Mouse (Mus musculus) brain, adult 10 weeks (tissue): ENCODE data around the gene Gm14692. TPM values are rescaled to one million over a fixed set of nuclear protein-coding genes. Genes with fewer than 3 reads are reported as not detected.

ENCODE experiments used
- polyA plus RNA-seq: library from polyadenylated mRNA; stranded (reverse); fragments of 350-450 nt; fragmentation: Illumina TruSeq; extraction: RNeasy Lipid Tissue Mini Kit (QIAGEN cat#74804); gene quantifications from one replicate; pipeline ENCODE4 v1.2.3, GENCODE M21; 2015; ENCODE audit warnings: low read depth, low replicate concordance

Gm14692 gene
- polyA plus RNA-seq: not detected

DNA sequence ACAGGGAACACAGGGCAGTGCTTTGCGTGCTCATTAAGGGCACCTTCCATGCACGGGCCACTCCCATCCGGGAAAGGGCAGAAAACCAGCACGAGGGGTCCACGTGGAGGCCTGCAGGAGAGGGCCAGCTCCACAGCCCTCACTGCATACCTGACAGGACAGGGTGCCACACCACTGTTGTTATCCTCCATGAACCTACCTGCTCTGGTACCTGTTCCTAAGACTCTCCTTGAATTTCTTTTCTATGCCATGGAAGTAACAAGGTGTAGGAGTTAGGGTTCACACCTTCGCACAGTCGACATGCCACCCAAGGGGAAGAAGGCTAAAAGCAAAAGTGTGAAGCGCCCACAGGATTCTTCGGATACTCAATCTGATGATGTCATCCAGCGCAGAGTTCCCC lies at the start of gene Gm14692:
Gene Gm14692 (plus strand): TSS at position 301 of the 400 bp plus-strand sequence.

DNA sequence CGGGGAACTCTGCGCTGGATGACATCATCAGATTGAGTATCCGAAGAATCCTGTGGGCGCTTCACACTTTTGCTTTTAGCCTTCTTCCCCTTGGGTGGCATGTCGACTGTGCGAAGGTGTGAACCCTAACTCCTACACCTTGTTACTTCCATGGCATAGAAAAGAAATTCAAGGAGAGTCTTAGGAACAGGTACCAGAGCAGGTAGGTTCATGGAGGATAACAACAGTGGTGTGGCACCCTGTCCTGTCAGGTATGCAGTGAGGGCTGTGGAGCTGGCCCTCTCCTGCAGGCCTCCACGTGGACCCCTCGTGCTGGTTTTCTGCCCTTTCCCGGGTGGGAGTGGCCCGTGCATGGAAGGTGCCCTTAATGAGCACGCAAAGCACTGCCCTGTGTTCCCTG lies 2.0 kb upstream of the Gm14692 start, which contains the start of gene Gm1140:
Gene Gm1140 (minus strand): TSS at position 101 of the 400 bp plus-strand sequence.

Other genes with a start within 250 kb of the Gm14692 start
- gene Gm1140, start 2.1 kb upstream of the Gm14692 start, polyA plus RNA-seq: not detected
- not detected for gene 4933436I01Rik, start 225.8 kb downstream of the Gm14692 start, polyA plus RNA-seq